Mouse (Mus musculus): ENCODE measurements around the gene Fam196b. TPM values are rescaled to one million over a fixed set of nuclear protein-coding genes. Genes with fewer than 3 reads are reported as not detected.

Gene Fam196b
- not detected in 2 replicates for total RNA-seq (2014; rRNA removed)
- 0.02 TPM in 1 of 2 replicates, not detected in the other for polyA plus RNA-seq (2012; rRNA removed)

GRCm38 (mm10) chr11:34314534-34315379, at the start of gene Fam196b:
TSS of gene Fam196b (plus strand) at chr11:34314822.
- Histone ChIP-seq H3K9ac (ENCODE audit: low read depth, low read length) (no peak within 1 kb of the TSS), H3K27me3 (ENCODE audit: control insufficient read depth, insufficient read depth, low read length) (no peaks in the 10 kb centered on the region; the same call in 1 of the 2 replicates), H3K4me1 (ENCODE audit: control insufficient read depth, insufficient read depth, low read length) (no peaks in the 10 kb centered on the region), H3K4me3 (ENCODE audit: insufficient read depth, low read depth, low read length) (no peak within 1 kb of the TSS), H3K27ac (replicated peaks; ENCODE audit: insufficient read depth, low read depth, low read length) (no peak within 1 kb of the TSS), H3K36me3 (ENCODE audit: control insufficient read depth, insufficient read depth, low read length) (no peaks in the 10 kb centered on the region), H3K79me2 (ENCODE audit: control insufficient read depth, insufficient read depth, low read length) (no peaks in the 10 kb centered on the region)
- peak; percentile 11 for DNase-seq (ENCODE audit: extremely low read depth, low read depth, low spot score)
- WGBS = 15% methylated on average over 13 of the region's 13 CpGs
- TF ChIP-seq POLR2A (IDR thresholded peaks at IDR 0.05; ENCODE audit: extremely low read depth, insufficient read depth, low read length) = no peak
- TF ChIP-seq CTCF (IDR thresholded peaks at IDR 0.05; ENCODE audit: low read depth, low read length) = no peak

- TF ChIP-seq CTCF (IDR thresholded peaks at IDR 0.05; ENCODE audit: low read depth, low read length) (no peak), POLR2A (IDR thresholded peaks at IDR 0.05; ENCODE audit: extremely low read depth, insufficient read depth, low read length) (no peak)
- Histone ChIP-seq H3K27ac (replicated peaks; ENCODE audit: insufficient read depth, low read depth, low read length) (no peak overlapping the region), H3K79me2 (ENCODE audit: control insufficient read depth, insufficient read depth, low read length) (no peaks in the 10 kb centered on the region), H3K27me3 (ENCODE audit: control insufficient read depth, insufficient read depth, low read length) (no peaks in the 10 kb centered on the region), H3K9ac (ENCODE audit: low read depth, low read length) (no peak overlapping the region), H3K4me3 (ENCODE audit: insufficient read depth, low read depth, low read length) (no peak overlapping the region), H3K36me3 (ENCODE audit: control insufficient read depth, insufficient read depth, low read length) (no peaks in the 10 kb centered on the region), H3K4me1 (ENCODE audit: control insufficient read depth, insufficient read depth, low read length) (no peaks in the 10 kb centered on the region)
- DNase-seq (ENCODE audit: extremely low read depth, low read depth, low spot score) = no peak
- 76% methylated on average over 10 of the region's 10 CpGs for WGBS
These were observed 42.6 kb upstream of the Fam196b start for GRCm38 (mm10) chr11:34272016-34272415.

GRCm38 (mm10) chr11:34275941-34276340, 38.7 kb upstream of the Fam196b start:
- WGBS = 49% methylated on average over 2 of the region's 2 CpGs
- no peak for TF ChIP-seq POLR2A (IDR thresholded peaks at IDR 0.05; ENCODE audit: extremely low read depth, insufficient read depth, low read length)
- 0 out of 2 replicates have a peak, but pooled peaks have one; percentile 15 for TF ChIP-seq CTCF (IDR thresholded peaks at IDR 0.05; ENCODE audit: low read depth, low read length)

GRCm38 (mm10) chr11:34276363-34277046, 38.1 kb upstream of the Fam196b start:
- Histone ChIP-seq H3K27me3 (ENCODE audit: control insufficient read depth, insufficient read depth, low read length) (no peaks in the 10 kb centered on the region), H3K4me3 (ENCODE audit: insufficient read depth, low read depth, low read length) (no peak overlapping the region), H3K9ac (ENCODE audit: low read depth, low read length) (no peak overlapping the region), H3K27ac (replicated peaks; ENCODE audit: insufficient read depth, low read depth, low read length) (no peak overlapping the region), H3K36me3 (ENCODE audit: control insufficient read depth, insufficient read depth, low read length) (no peaks in the 10 kb centered on the region), H3K79me2 (ENCODE audit: control insufficient read depth, insufficient read depth, low read length) (no peaks in the 10 kb centered on the region), H3K4me1 (ENCODE audit: control insufficient read depth, insufficient read depth, low read length) (no peaks in the 10 kb centered on the region)
- WGBS = 70% methylated on average over 14 of the region's 14 CpGs
- no peak for DNase-seq (ENCODE audit: extremely low read depth, low read depth, low spot score)
- TF ChIP-seq POLR2A (IDR thresholded peaks at IDR 0.05; ENCODE audit: extremely low read depth, insufficient read depth, low read length) = no peak
- TF ChIP-seq CTCF (IDR thresholded peaks at IDR 0.05; ENCODE audit: low read depth, low read length) = no peak

More at GRCm38 (mm10) chr11:34275941-34276340, 38.7 kb upstream of the Fam196b start:
- DNase-seq (ENCODE audit: extremely low read depth, low read depth, low spot score) = no peak
- Histone ChIP-seq H3K79me2 (ENCODE audit: control insufficient read depth, insufficient read depth, low read length) (no peaks in the 10 kb centered on the region), H3K36me3 (ENCODE audit: control insufficient read depth, insufficient read depth, low read length) (no peaks in the 10 kb centered on the region), H3K4me1 (ENCODE audit: control insufficient read depth, insufficient read depth, low read length) (no peaks in the 10 kb centered on the region), H3K27ac (replicated peaks; ENCODE audit: insufficient read depth, low read depth, low read length) (no peak overlapping the region), H3K9ac (ENCODE audit: low read depth, low read length) (no peak overlapping the region), H3K27me3 (ENCODE audit: control insufficient read depth, insufficient read depth, low read length) (no peaks in the 10 kb centered on the region), H3K4me3 (ENCODE audit: insufficient read depth, low read depth, low read length) (no peak overlapping the region)

- H3K27me3 ChIP-seq (ENCODE audit: control insufficient read depth, insufficient read depth, low read length) = no peaks in the 10 kb centered on the region
- no peaks in the 10 kb centered on the region for H3K79me2 ChIP-seq (ENCODE audit: control insufficient read depth, insufficient read depth, low read length)
- DNase-seq (ENCODE audit: extremely low read depth, low read depth, low spot score) = no peak
- no peaks in the 10 kb centered on the region for H3K4me1 ChIP-seq (ENCODE audit: control insufficient read depth, insufficient read depth, low read length)
- H3K27ac ChIP-seq (replicated peaks; ENCODE audit: insufficient read depth, low read depth, low read length) = no peak overlapping the region
- WGBS = 77% methylated on average over 3 of the region's 3 CpGs
- H3K4me3 ChIP-seq (ENCODE audit: insufficient read depth, low read depth, low read length) = no peak overlapping the region
- TF ChIP-seq POLR2A (IDR thresholded peaks at IDR 0.05; ENCODE audit: extremely low read depth, insufficient read depth, low read length) = no peak
- H3K36me3 ChIP-seq (ENCODE audit: control insufficient read depth, insufficient read depth, low read length) = no peaks in the 10 kb centered on the region
- no peak overlapping the region for H3K9ac ChIP-seq (ENCODE audit: low read depth, low read length)
These were observed 37.6 kb upstream of the Fam196b start for GRCm38 (mm10) chr11:34277047-34277445.

All from liver, adult 2 months (tissue).